Mouse (Mus musculus) heart, embryonic 12.5 days (tissue): ENCODE results near the gene Hikeshi. TPM values are rescaled to one million over a fixed set of nuclear protein-coding genes. Genes with fewer than 3 reads are reported as not detected.

Experiments used
- polyA plus RNA-seq: library from polyadenylated mRNA; unstranded; fragments of >200 nt; fragmentation: Nextera tagmentation; extraction: Ambion mirVana; gene quantifications from 2 replicates; pipeline ENCODE4 v1.2.1, GENCODE M21; 2016

Hikeshi gene
- polyA plus RNA-seq, 1 experiment from 2014 or later = 112 TPM

Other genes starting within 250 kb of the Hikeshi start
- gene Ccdc81, start 37.6 kb downstream of the Hikeshi start, polyA plus RNA-seq = 0.06 TPM in 1 of 2 replicates, not detected in the other
- 51.3 and 51.9 TPM in 2 replicates for gene Eed, start 39.8 kb upstream of the Hikeshi start, polyA plus RNA-seq
- 38.8 and 40.7 TPM in 2 replicates for gene Picalm, start 189.0 kb upstream of the Hikeshi start, polyA plus RNA-seq